Mouse (Mus musculus) MEL (cell line): Measurements from ENCODE around the gene Ccdc120. TPM values are rescaled to one million over a fixed set of nuclear protein-coding genes. Genes with fewer than 3 reads are reported as not detected.
A peak's percentile ranks its signal among the peaks of the same experiment; 100 is the strongest.

Experiments used
- DNase-seq: peaks from one replicate; pipeline ENCODE4 v3.0.0; 2011; ENCODE audit warnings: low read depth, low spot score
- H3K27ac ChIP-seq: 2 replicates; pipeline ENCODE4 v1.5.1; 2012; ENCODE audit warnings: low read depth, mild to moderate bottlenecking, control low read depth, low read length, moderate library complexity; ENCODE audit not compliant: control insufficient read depth
- H3K27me3 ChIP-seq, 2 experiments: fragments of 150-350 bp in 1 of 2; sonication (generic) in 1 of 2; 2 replicates each; pipeline ENCODE4 v1.6.1; 2012; ENCODE audit warnings: low read length in 2 of 2, mild to moderate bottlenecking in 2 of 2, improper control_type of control experiment in 1 of 2, moderate library complexity in 1 of 2; ENCODE audit not compliant: insufficient read depth in 2 of 2, control insufficient read depth in 1 of 2
- H3K36me3 ChIP-seq, 2 experiments: 2 replicates each; pipeline ENCODE4 v1.6.1; 2012 to 2014; ENCODE audit warnings: low read length in 2 of 2, improper control_type of control experiment in 1 of 2, inconsistent platforms in 1 of 2, mild to moderate bottlenecking in 1 of 2; ENCODE audit not compliant: insufficient read depth in 2 of 2, control insufficient read depth in 1 of 2
- H3K4me1 ChIP-seq, 2 experiments: fragments of 150-350 bp in 1 of 2; sonication (generic) in 1 of 2; 2 replicates each; pipeline ENCODE4 v1.6.1; 2012; ENCODE audit warnings: low read length in 2 of 2, improper control_type of control experiment in 1 of 2, mild to moderate bottlenecking in 1 of 2; ENCODE audit not compliant: insufficient read depth in 2 of 2, control insufficient read depth in 1 of 2
- H3K4me3 ChIP-seq, 2 experiments: fragments of 150-350 bp in 1 of 2; sonication (generic) in 1 of 2; 2 replicates each; pipeline ENCODE4 v1.5.1; 2012; ENCODE audit warnings: low read depth in 2 of 2, low read length in 2 of 2, mild to moderate bottlenecking in 2 of 2, moderate library complexity in 2 of 2, control low read depth in 1 of 2, improper control_type of control experiment in 1 of 2; ENCODE audit not compliant: control insufficient read depth in 1 of 2, insufficient read depth in 1 of 2
- H3K79me2 ChIP-seq: 2 replicates; pipeline ENCODE4 v1.6.1; 2012; ENCODE audit warnings: mild to moderate bottlenecking, low read length, moderate library complexity; ENCODE audit not compliant: control insufficient read depth, poor library complexity, insufficient read depth
- H3K9ac ChIP-seq: 2 replicates; pipeline ENCODE4 v1.6.1; 2012; ENCODE audit warnings: low read depth, mild to moderate bottlenecking, control low read depth, low read length, moderate library complexity; ENCODE audit not compliant: control insufficient read depth, poor library complexity, severe bottlenecking
- H3K9me3 ChIP-seq: fragments of 150-350 bp; sonication (generic); replicated peaks from 2 replicates; pipeline ENCODE4 v1.6.1; 2012; ENCODE audit warnings: mild to moderate bottlenecking, low read length, improper control_type of control experiment, moderate library complexity; ENCODE audit not compliant: insufficient read depth
- CTCF ChIP-seq, 3 experiments: IDR thresholded peaks in 2 of 3; conservative IDR thresholded peaks in 1 of 3; 2 replicates each; pipeline ENCODE4 v1.5.1; 2011 to 2012; ENCODE audit warnings: low read length in 3 of 3, low read depth in 2 of 3, mild to moderate bottlenecking in 2 of 3, improper control_type of control experiment in 1 of 3, inconsistent platforms in 1 of 3, mixed read lengths in 1 of 3, moderate library complexity in 1 of 3; ENCODE audit not compliant: control insufficient read depth in 1 of 3, insufficient read depth in 1 of 3, poor library complexity in 1 of 3, severe bottlenecking in 1 of 3
- ELF1 ChIP-seq: IDR thresholded peaks from 2 replicates; pipeline ENCODE4 v1.6.1; 2014; ENCODE audit warnings: low read depth, mild to moderate bottlenecking, inconsistent platforms, low read length, improper control_type of control experiment, moderate library complexity
- EP300 ChIP-seq, 2 experiments: IDR thresholded peaks; 2 replicates each; pipeline ENCODE4 v1.6.1; 2011; ENCODE audit warnings: improper control_type of control experiment in 2 of 2, low read length in 2 of 2, low read depth in 1 of 2, mild to moderate bottlenecking in 1 of 2
- HCFC1 ChIP-seq: IDR thresholded peaks from 2 replicates; pipeline ENCODE4 v1.6.1; 2012; ENCODE audit warnings: low read depth, mild to moderate bottlenecking, inconsistent platforms, low read length, improper control_type of control experiment, moderate library complexity
- JUND ChIP-seq: IDR thresholded peaks from 2 replicates; pipeline ENCODE4 v1.6.1; 2011; ENCODE audit warnings: low read depth, mild to moderate bottlenecking, improper control_type of control experiment, low read length
- KAT2A ChIP-seq: conservative IDR thresholded peaks from 2 replicates; pipeline ENCODE4 v1.6.1; 2012; ENCODE audit warnings: low read depth, low read length, improper control_type of control experiment, inconsistent platforms
- MAFK ChIP-seq: IDR thresholded peaks from 2 replicates; pipeline ENCODE4 v1.6.1; 2011; ENCODE audit warnings: low read depth, mild to moderate bottlenecking, low read length, improper control_type of control experiment, borderline replicate concordance
- MAZ ChIP-seq: IDR thresholded peaks from 2 replicates; pipeline ENCODE4 v1.6.1; 2012; ENCODE audit warnings: low read depth, mild to moderate bottlenecking, inconsistent platforms, low read length, improper control_type of control experiment
- MEF2A ChIP-seq: IDR thresholded peaks from 2 replicates; pipeline ENCODE4 v1.6.1; 2014; ENCODE audit warnings: low read depth, mild to moderate bottlenecking, inconsistent platforms, low read length, improper control_type of control experiment; ENCODE audit not compliant: poor library complexity, insufficient replicate concordance, severe bottlenecking; ENCODE audit errors: extremely low read depth
- MYB ChIP-seq: IDR thresholded peaks from 2 replicates; pipeline ENCODE4 v1.6.1; 2011; ENCODE audit warnings: mild to moderate bottlenecking, low read depth, low read length, improper control_type of control experiment
- MYC ChIP-seq: IDR thresholded peaks from 2 replicates; pipeline ENCODE4 v1.6.1; 2011; ENCODE audit warnings: low read depth, mild to moderate bottlenecking, low read length, improper control_type of control experiment, moderate library complexity
- POLR2A ChIP-seq, 2 experiments: IDR thresholded peaks; 2 replicates each; pipeline ENCODE4 v1.6.1; 2011 to 2012; ENCODE audit warnings: low read length in 2 of 2, mild to moderate bottlenecking in 2 of 2, control low read depth in 1 of 2, improper control_type of control experiment in 1 of 2, low read depth in 1 of 2, moderate library complexity in 1 of 2; ENCODE audit not compliant: control insufficient read depth in 1 of 2, insufficient read depth in 1 of 2, poor library complexity in 1 of 2
- POLR2AphosphoS5 ChIP-seq: IDR thresholded peaks from 2 replicates; pipeline ENCODE4 v1.6.1; 2012; ENCODE audit warnings: low read depth, borderline replicate concordance, mild to moderate bottlenecking, inconsistent platforms, low read length, moderate library complexity, mixed read lengths
- RAD21 ChIP-seq: IDR thresholded peaks from 2 replicates; pipeline ENCODE4 v1.6.1; 2011; ENCODE audit warnings: mild to moderate bottlenecking, low read depth, low read length, improper control_type of control experiment
- TCF12 ChIP-seq: IDR thresholded peaks from 2 replicates; pipeline ENCODE4 v1.6.1; 2014; ENCODE audit warnings: low read depth, mild to moderate bottlenecking, inconsistent platforms, low read length, improper control_type of control experiment, moderate library complexity
- ZKSCAN1 ChIP-seq: IDR thresholded peaks from 2 replicates; pipeline ENCODE4 v1.6.1; 2012; ENCODE audit warnings: low read depth, mild to moderate bottlenecking, inconsistent platforms, low read length, improper control_type of control experiment, moderate library complexity
- polyA plus RNA-seq, 2 experiments: library from polyadenylated mRNA; stranded (reverse) in 1 of 2; unstranded in 1 of 2; fragments of >175 nt in 1 of 2; fragments of >200 nt in 1 of 2; gene quantifications; 2 replicates each; pipeline versions ENCODE4 v1.2.1 to v1.2.4; 2012; ENCODE audit warnings: low replicate concordance in 2 of 2, low read depth in 1 of 2; ENCODE audit not compliant: insufficient read length in 2 of 2, insufficient read depth in 1 of 2, missing spikeins in 1 of 2
- total RNA-seq: library from RNA; depleted of rRNA; stranded (reverse); fragments of 300-350 nt; gene quantifications from 2 replicates; pipeline ENCODE4 v1.2.3, GENCODE M21; 2012

Gene Ccdc120
- total and polyA plus RNA-seq, 3 experiments: 3.9 to 12.2 TPM; not detected in 1

GRCm38 (mm10) chrX:7765764-7766163 lies 15.1 kb upstream of the Ccdc120 start:
- Histone ChIP-seq H3K9ac (no peak overlapping the region), H3K4me1 (peaks cover 31 to 45% of the 10 kb centered on the region in 2 experiments), H3K4me3 (no peak overlapping the region), H3K27me3 (no peaks in the 10 kb centered on the region), H3K36me3 (peaks cover 17 to 41% of the 10 kb centered on the region in 2 experiments), H3K79me2 (peaks cover 18% of the 10 kb centered on the region), H3K27ac (no peak overlapping the region), H3K9me3 (no peaks in the 10 kb centered on the region)
- DNase-seq: no peak
- no peak for TF ChIP-seq POLR2AphosphoS5
- TF ChIP-seq MYC: no peak
- TF ChIP-seq MAFK: peak; percentile 47; the same call in 1 of the 2 replicates
- TF ChIP-seq ZKSCAN1: no peak

GRCm38 (mm10) chrX:7765281-7765670 lies 14.6 kb upstream of the Ccdc120 start:
- DNase-seq: no peak
- no peaks in the 10 kb centered on the region for H3K27me3 ChIP-seq
- peaks cover 30 to 45% of the 10 kb centered on the region in 2 experiments for H3K4me1 ChIP-seq
- H3K36me3 ChIP-seq: peaks cover 15 to 41% of the 10 kb centered on the region in 2 experiments
- no peak overlapping the region for H3K4me3 ChIP-seq
- H3K79me2 ChIP-seq: peaks cover 18% of the 10 kb centered on the region
- TF ChIP-seq POLR2A (IDR thresholded peaks at IDR 0.05; ENCODE audit: control insufficient read depth in 1 of 2, insufficient read depth in 1 of 2, low read depth in 1 of 2, low read length in 2 of 2, poor library complexity in 1 of 2) (no peak), EP300 (IDR thresholded peaks at IDR 0.05; ENCODE audit: low read depth in 1 of 2, low read length in 2 of 2) (no peak)
- H3K9ac ChIP-seq: no peak overlapping the region
- H3K9me3 ChIP-seq: no peaks in the 10 kb centered on the region
- H3K27ac ChIP-seq: no peak overlapping the region

GRCm38 (mm10) chrX:7764657-7765280 lies 14.1 kb upstream of the Ccdc120 start:
- Histone ChIP-seq H3K27me3 (no peaks in the 10 kb centered on the region), H3K4me3 (peak overlapping the region; percentile 72 to 75), H3K27ac (peak overlapping the region; percentile 86), H3K9me3 (no peaks in the 10 kb centered on the region), H3K36me3 (peaks cover 13 to 36% of the 10 kb centered on the region in 2 experiments), H3K9ac (peak overlapping the region; percentile 60), H3K79me2 (peaks cover 18% of the 10 kb centered on the region), H3K4me1 (peaks cover 25 to 40% of the 10 kb centered on the region in 2 experiments)
- TF ChIP-seq RAD21: no peak
- TF ChIP-seq MAZ: no peak
- no peak for TF ChIP-seq MYC
- TF ChIP-seq JUND: no peak
- TF ChIP-seq ZKSCAN1: no peak
- TF ChIP-seq CTCF (IDR thresholded peaks at IDR 0.05 in 2 of 3, conservative IDR thresholded peaks at IDR 0.05 in 1 of 3; ENCODE audit: control insufficient read depth in 1 of 3, insufficient read depth in 1 of 3, low read depth in 2 of 3, low read length in 3 of 3, poor library complexity in 1 of 3, severe bottlenecking in 1 of 3): no peak
- TF ChIP-seq ELF1: no peak
- no peak for TF ChIP-seq HCFC1
- TF ChIP-seq TCF12: no peak
- TF ChIP-seq MEF2A: no peak
- no peak for TF ChIP-seq MYB
- TF ChIP-seq KAT2A: no peak
- DNase-seq: no peak
